Mouse (Mus musculus): Measurements from ENCODE around the gene Vps37b. TPM values are rescaled to one million over a fixed set of nuclear protein-coding genes. Genes with fewer than 3 reads are reported as not detected.
A peak's percentile ranks its signal among the peaks of the same experiment; 100 is the strongest.

The Vps37b gene
- total and polyA plus RNA-seq, 2 experiments from 2014 or later, result 51.4 to 55.7 TPM

DNA sequence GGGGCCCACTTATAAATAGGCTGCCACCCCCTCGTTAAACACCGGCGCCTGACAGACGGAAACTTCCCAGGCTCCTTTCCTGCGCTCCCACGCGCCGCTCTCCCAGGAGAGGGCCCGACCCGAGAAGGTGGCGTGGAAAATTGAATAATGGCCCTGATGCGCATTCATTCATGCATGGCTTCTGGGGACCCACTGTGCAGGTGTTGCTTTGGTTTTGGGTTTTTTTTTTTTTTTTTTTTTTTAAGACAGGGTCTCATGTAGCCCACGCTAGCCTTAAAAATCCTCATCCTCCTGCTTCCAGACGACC is 57.9 kb downstream of the Vps37b start:
- H3K27me3 ChIP-seq (ENCODE audit: control insufficient read depth, insufficient read depth, low read length), result no peaks in the 10 kb centered on the region
- H3K36me3 ChIP-seq (replicated peaks; ENCODE audit: control insufficient read depth, insufficient read depth, low read length), result no peaks in the 10 kb centered on the region
- H3K4me1 ChIP-seq (ENCODE audit: control insufficient read depth, insufficient read depth), result peaks cover 23% of the 10 kb centered on the region
- peak overlapping the region; percentile 82 for H3K9ac ChIP-seq (replicated peaks; ENCODE audit: low read depth, low read length)
- peak overlapping the region; percentile 96 for H3K4me2 ChIP-seq (ENCODE audit: low read depth, low read length)
- peak overlapping the region; percentile 74 for H3K27ac ChIP-seq (ENCODE audit: low read depth)
- TF ChIP-seq EP300 (IDR thresholded peaks at IDR 0.05; ENCODE audit: low read depth) (no peak), CTCF (IDR thresholded peaks at IDR 0.05; ENCODE audit: low read depth) (no peak)
- H3K9me3 ChIP-seq (replicated peaks; ENCODE audit: control insufficient read depth, low read length), result no peaks in the 10 kb centered on the region
- ATAC-seq (ENCODE audit: insufficient read depth, low read depth), result peak; percentile 10; the same call in 1 of the 2 replicates
- H3K4me3 ChIP-seq (ENCODE audit: low read depth, low read length), result peak overlapping the region; percentile 77
- DNase-seq (ENCODE audit: low spot score), result no peak
- WGBS, result 1% methylated on average over 14 of the region's 14 CpGs

DNA sequence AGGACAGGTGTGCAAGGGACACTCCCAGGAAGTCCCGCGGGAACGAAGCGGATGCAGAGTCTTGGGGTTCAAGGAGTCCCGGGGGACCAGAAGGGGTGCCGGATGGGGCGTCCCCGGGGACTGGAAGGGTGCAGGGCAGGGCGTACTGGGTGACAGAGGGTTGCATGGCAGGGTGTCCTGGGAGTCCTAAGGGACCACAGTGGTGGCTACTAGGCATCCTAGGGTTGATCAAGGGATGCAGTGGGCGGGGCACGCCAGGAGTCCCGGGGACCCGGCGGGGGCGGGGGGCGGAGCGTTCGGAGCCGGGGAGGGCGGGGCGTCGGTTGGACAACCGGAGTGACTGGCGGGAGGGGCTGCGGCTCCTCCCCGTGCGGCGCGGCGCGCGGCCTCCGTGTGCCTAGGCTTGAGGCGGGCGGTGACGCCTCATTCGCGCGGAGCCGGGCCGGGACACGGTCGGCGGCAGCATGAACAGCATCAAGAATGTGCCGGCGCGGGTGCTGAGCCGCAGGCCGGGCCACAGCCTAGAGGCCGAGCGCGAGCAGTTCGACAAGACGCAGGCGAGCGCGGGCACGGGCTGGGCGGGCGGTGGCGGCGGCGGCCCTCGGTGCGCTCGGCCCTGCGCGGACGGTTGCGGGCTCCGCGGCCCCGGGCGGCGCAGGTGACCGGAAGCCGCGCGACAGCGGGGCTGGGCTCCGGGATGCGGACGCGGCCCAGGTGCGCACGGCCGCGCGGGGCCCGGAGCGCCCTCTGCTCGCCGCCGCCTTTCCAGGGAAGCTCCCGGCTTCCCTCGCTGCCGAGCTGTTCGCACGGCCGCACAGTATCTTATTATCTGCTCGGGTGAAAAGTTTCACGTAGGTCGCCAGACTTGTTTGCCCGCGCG is 58.5 kb downstream of the Vps37b start, which contains the start of gene Hip1r:
TSS of gene Hip1r (plus strand) at position 330 of the 880 bp plus-strand sequence.
- Histone ChIP-seq H3K9me3 (replicated peaks; ENCODE audit: control insufficient read depth, low read length) (no peaks in the 10 kb centered on the region), H3K27me3 (ENCODE audit: control insufficient read depth, insufficient read depth, low read length) (no peaks in the 10 kb centered on the region), H3K9ac (replicated peaks; ENCODE audit: low read depth, low read length) (peak within 1 kb of the TSS; percentile 82), H3K27ac (ENCODE audit: low read depth) (peak within 1 kb of the TSS; percentile 74), H3K4me3 (ENCODE audit: low read depth, low read length) (peak within 1 kb of the TSS; percentile 77), H3K36me3 (replicated peaks; ENCODE audit: control insufficient read depth, insufficient read depth, low read length) (no peaks in the 10 kb centered on the region), H3K4me1 (ENCODE audit: control insufficient read depth, insufficient read depth) (peaks cover 22% of the 10 kb centered on the region), H3K4me2 (ENCODE audit: low read depth, low read length) (peak within 1 kb of the TSS; percentile 96)
- peak; percentile 78 for ATAC-seq (ENCODE audit: insufficient read depth, low read depth)
- 2% methylated on average over 46 of the region's 106 CpGs for WGBS
- TF ChIP-seq CTCF (IDR thresholded peaks at IDR 0.05; ENCODE audit: low read depth) (no peak), EP300 (IDR thresholded peaks at IDR 0.05; ENCODE audit: low read depth) (no peak)
- peak; percentile 58 for DNase-seq (ENCODE audit: low spot score)

DNA sequence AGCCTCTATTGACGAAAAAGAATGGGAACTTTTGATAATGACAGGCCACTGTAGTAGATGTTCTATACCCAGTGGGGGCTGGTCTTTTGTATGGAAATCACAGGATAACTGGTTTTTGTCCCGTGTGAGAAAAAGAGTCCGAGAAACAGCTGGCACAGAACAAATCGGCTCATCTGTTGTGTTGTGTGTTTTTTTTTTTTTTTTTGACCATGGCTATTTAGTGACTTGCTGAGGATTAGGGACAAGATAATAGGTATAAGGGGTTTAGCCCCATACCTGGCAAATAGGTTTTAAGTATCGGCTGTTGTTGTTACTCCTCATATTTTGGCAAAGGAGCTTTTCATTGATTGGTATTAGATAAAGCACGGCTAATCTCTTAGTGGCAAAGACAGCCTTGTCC is 59.6 kb downstream of the Vps37b start:
- no peak for ATAC-seq (ENCODE audit: insufficient read depth, low read depth)
- no peaks in the 10 kb centered on the region for H3K27me3 ChIP-seq (ENCODE audit: control insufficient read depth, insufficient read depth, low read length)
- TF ChIP-seq CTCF (IDR thresholded peaks at IDR 0.05; ENCODE audit: low read depth) (no peak), EP300 (IDR thresholded peaks at IDR 0.05; ENCODE audit: low read depth) (no peak)

DNA sequence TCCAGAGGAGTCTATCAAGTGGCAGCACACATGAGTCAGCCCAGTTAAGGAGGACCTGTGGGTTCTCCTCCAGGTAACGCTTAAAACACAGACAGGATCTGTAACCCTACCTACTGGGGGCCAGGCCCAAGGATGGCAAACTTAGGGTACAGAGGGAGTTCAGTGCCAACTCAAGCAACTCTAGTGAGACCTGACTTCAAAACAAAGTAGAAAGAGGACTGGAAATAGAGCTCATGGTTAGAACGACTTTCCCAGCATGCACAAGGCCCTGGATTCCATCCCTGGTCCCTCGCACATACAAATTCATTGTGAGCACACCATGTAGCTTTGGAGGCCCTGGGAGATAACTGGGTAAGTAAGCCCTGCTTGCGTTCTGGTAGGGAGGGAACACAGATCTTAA is 61.5 kb downstream of the Vps37b start:
- Histone ChIP-seq H3K4me1 (ENCODE audit: control insufficient read depth, insufficient read depth) (peaks cover 14% of the 10 kb centered on the region), H3K4me3 (ENCODE audit: low read depth, low read length) (no peak overlapping the region), H3K4me2 (ENCODE audit: low read depth, low read length) (no peak overlapping the region), H3K9ac (replicated peaks; ENCODE audit: low read depth, low read length) (no peak overlapping the region), H3K27ac (ENCODE audit: low read depth) (no peak overlapping the region), H3K27me3 (ENCODE audit: control insufficient read depth, insufficient read depth, low read length) (no peaks in the 10 kb centered on the region), H3K9me3 (replicated peaks; ENCODE audit: control insufficient read depth, low read length) (no peaks in the 10 kb centered on the region), H3K36me3 (replicated peaks; ENCODE audit: control insufficient read depth, insufficient read depth, low read length) (no peaks in the 10 kb centered on the region)
- DNase-seq (ENCODE audit: low spot score) (no peak), ATAC-seq (ENCODE audit: insufficient read depth, low read depth) (no peak)
- TF ChIP-seq CTCF (IDR thresholded peaks at IDR 0.05; ENCODE audit: low read depth) (no peak), EP300 (IDR thresholded peaks at IDR 0.05; ENCODE audit: low read depth) (no peak)
- WGBS, result 77% methylated on average over 4 of the region's 4 CpGs

More for the DNA sequence above, 59.6 kb downstream of the Vps37b start:
- Histone ChIP-seq H3K36me3 (replicated peaks; ENCODE audit: control insufficient read depth, insufficient read depth, low read length) (no peaks in the 10 kb centered on the region), H3K27ac (ENCODE audit: low read depth) (no peak overlapping the region), H3K9me3 (replicated peaks; ENCODE audit: control insufficient read depth, low read length) (no peaks in the 10 kb centered on the region), H3K9ac (replicated peaks; ENCODE audit: low read depth, low read length) (no peak overlapping the region), H3K4me3 (ENCODE audit: low read depth, low read length) (no peak overlapping the region), H3K4me2 (ENCODE audit: low read depth, low read length) (no peak overlapping the region), H3K4me1 (ENCODE audit: control insufficient read depth, insufficient read depth) (peaks cover 19% of the 10 kb centered on the region)
- DNase-seq (ENCODE audit: low spot score), result no peak
- WGBS, result 74% methylated on average over 6 of the region's 6 CpGs

DNA sequence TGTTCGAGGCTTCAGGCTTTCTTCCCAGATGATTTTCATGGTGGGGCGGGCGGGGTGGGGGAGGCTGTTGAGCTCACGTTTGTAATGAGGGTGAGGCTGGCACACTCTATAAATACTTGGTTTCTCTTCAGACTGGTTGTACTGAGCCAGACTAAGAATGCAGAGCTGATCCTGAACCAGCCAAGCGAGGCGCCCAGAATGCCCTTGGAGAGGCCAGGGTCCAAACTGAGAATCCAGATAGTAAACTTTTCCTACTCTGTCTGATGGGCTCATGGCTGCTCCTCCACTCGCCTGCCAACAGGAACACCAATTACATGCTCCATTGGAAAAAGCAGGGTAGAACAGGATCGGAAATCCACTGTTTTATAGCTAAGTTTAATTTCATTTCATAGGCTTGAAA is 62.9 kb downstream of the Vps37b start:
- TF ChIP-seq CTCF (IDR thresholded peaks at IDR 0.05; ENCODE audit: low read depth) (no peak), EP300 (IDR thresholded peaks at IDR 0.05; ENCODE audit: low read depth) (no peak)
- 72% methylated on average over 8 of the region's 8 CpGs for WGBS
- Histone ChIP-seq H3K36me3 (replicated peaks; ENCODE audit: control insufficient read depth, insufficient read depth, low read length) (no peaks in the 10 kb centered on the region), H3K27ac (ENCODE audit: low read depth) (no peak overlapping the region), H3K27me3 (ENCODE audit: control insufficient read depth, insufficient read depth, low read length) (no peaks in the 10 kb centered on the region), H3K4me3 (ENCODE audit: low read depth, low read length) (no peak overlapping the region), H3K9ac (replicated peaks; ENCODE audit: low read depth, low read length) (no peak overlapping the region), H3K4me2 (ENCODE audit: low read depth, low read length) (no peak overlapping the region), H3K9me3 (replicated peaks; ENCODE audit: control insufficient read depth, low read length) (no peaks in the 10 kb centered on the region), H3K4me1 (ENCODE audit: control insufficient read depth, insufficient read depth) (0 out of 2 replicates have a peak, but pooled peaks cover 1% of the 10 kb centered on the region)
- ATAC-seq (ENCODE audit: insufficient read depth, low read depth), result no peak
- no peak for DNase-seq (ENCODE audit: low spot score)
